Mouse (Mus musculus) olfactory bulb, adult 2 months (tissue): Measurements from ENCODE around the gene Camta1.

Experiments
- CTCF ChIP-seq: fragments of 200-500 bp; IDR thresholded peaks from 2 replicates; pipeline ENCODE4 v1.5.1; 2012; ENCODE audit warnings: low read depth, mild to moderate bottlenecking, low read length, moderate library complexity; ENCODE audit not compliant: insufficient read depth
- POLR2A ChIP-seq: fragments of 200-500 bp; IDR thresholded peaks from 2 replicates; pipeline ENCODE4 v1.6.1; 2012; ENCODE audit warnings: mild to moderate bottlenecking, low read depth, low read length, moderate library complexity; ENCODE audit not compliant: insufficient read depth

- TF ChIP-seq CTCF (no peak), POLR2A (no peak)
These were observed 951.3 kb downstream of the Camta1 start for GRCm38 (mm10) chr4:150910164-150910951.
